Mouse (Mus musculus): ENCODE results near the gene Fam83e.

DNA sequence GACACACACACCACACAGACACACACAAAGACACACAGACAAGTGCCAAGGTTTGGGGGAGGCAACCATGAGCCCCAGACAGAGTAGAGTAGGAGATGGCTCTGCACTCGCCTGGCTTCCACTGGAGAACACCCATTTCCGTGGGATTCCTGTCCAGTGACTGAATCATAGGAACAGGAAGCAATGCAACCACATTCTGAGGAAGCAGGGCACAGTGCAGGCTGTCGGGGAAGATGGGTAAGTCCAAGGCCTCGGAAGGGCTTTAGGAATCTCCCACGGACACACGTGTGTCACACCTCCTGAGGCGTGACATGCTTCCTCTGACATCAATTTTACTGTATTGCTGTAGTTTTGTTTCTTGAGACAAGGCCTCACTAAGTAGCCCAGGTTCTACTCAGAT is 27.1 kb downstream of the Fam83e start:
- TF ChIP-seq GATA1 (IDR thresholded peaks at IDR 0.05; ENCODE audit: low read depth, low read length) (no peak), USF2 (IDR thresholded peaks at IDR 0.05; ENCODE audit: borderline replicate concordance in 1 of 2, insufficient read depth in 1 of 2, low read depth in 1 of 2, low read length in 2 of 2) (no peak), CTCF (IDR thresholded peaks at IDR 0.05 in 2 of 3, conservative IDR thresholded peaks at IDR 0.05 in 1 of 3; ENCODE audit: control insufficient read depth in 1 of 3, insufficient read depth in 1 of 3, low read depth in 2 of 3, low read length in 3 of 3, poor library complexity in 1 of 3, severe bottlenecking in 1 of 3) (no peak), EP300 (IDR thresholded peaks at IDR 0.05; ENCODE audit: low read depth in 1 of 2, low read length in 2 of 2) (no peak), POLR2A (IDR thresholded peaks at IDR 0.05; ENCODE audit: control insufficient read depth in 1 of 2, insufficient read depth in 1 of 2, low read depth in 1 of 2, low read length in 2 of 2, poor library complexity in 1 of 2) (no peak), NRF1 (IDR thresholded peaks at IDR 0.05; ENCODE audit: insufficient read depth, low read depth, low read length, poor library complexity, severe bottlenecking) (no peak), CHD1 (IDR thresholded peaks at IDR 0.05; ENCODE audit: low read depth, low read length) (no peak), MAX (IDR thresholded peaks at IDR 0.05; ENCODE audit: low read length) (no peak), JUND (IDR thresholded peaks at IDR 0.05; ENCODE audit: low read depth, low read length) (no peak)

Measured in MEL (cell line).